Mouse (Mus musculus): ENCODE results near the gene Gprasp2. TPM values are rescaled to one million over a fixed set of nuclear protein-coding genes. Genes with fewer than 3 reads are reported as not detected.

The Gprasp2 gene
- total RNA-seq, 2 experiments from 2014 or later, result 16.4 to 21.1 TPM

Other genes starting within 250 kb of the Gprasp2 start
- under 1 TPM in 1 of 2 experiments, not detected in 1; 0.67 TPM for gene Nxf7, start 240.3 kb upstream of the Gprasp2 start, total RNA-seq (2021)
- not detected for gene Prame, start 211.3 kb upstream of the Gprasp2 start, total RNA-seq (2021)
- not detected for gene Tcp11x2, start 145.2 kb upstream of the Gprasp2 start, total RNA-seq (2021)
- gene Tmsb15a, start 113.8 kb upstream of the Gprasp2 start, total RNA-seq (2021), result not detected
- 1 to 10 TPM; 9.1 to 9.7 TPM for gene Armcx5, start 96.3 kb upstream of the Gprasp2 start, total RNA-seq (2021)
- 10 to 100 TPM; 58.5 to 68.3 TPM for gene Gprasp1, start 96.3 kb upstream of the Gprasp2 start, total RNA-seq (2021)
- gene Bhlhb9, start 41.4 kb upstream of the Gprasp2 start, total RNA-seq (2021), result 10 to 100 TPM; 33.0 to 40.2 TPM
- gene Arxes2, start 154.8 kb downstream of the Gprasp2 start, total RNA-seq (2021), result 1 to 10 TPM; 7.7 to 8.8 TPM
- gene Arxes1, start 194.3 kb downstream of the Gprasp2 start, total RNA-seq (2021), result 1 to 10 TPM; 3.1 to 5.5 TPM
- 1 to 10 TPM; 1.6 to 7.4 TPM for gene Bex2, start 229.2 kb downstream of the Gprasp2 start, total RNA-seq (2021)
- gene Nxf3, start 246.2 kb downstream of the Gprasp2 start, total RNA-seq (2021), result not detected

Measured in gastrocnemius, postnatal 4 days (tissue).